Mouse (Mus musculus) ES-Bruce4 (cell line): Measurements from ENCODE around the gene Igf1.

Experiments
- CTCF ChIP-seq: IDR thresholded peaks from one replicate; pipeline ENCODE4 v1.8.1; 2011; ENCODE audit warnings: low read depth, low read length
- EP300 ChIP-seq: IDR thresholded peaks from 2 replicates; pipeline ENCODE4 v1.6.1; 2011; ENCODE audit warnings: low read depth, low read length; ENCODE audit not compliant: insufficient read depth

DNA sequence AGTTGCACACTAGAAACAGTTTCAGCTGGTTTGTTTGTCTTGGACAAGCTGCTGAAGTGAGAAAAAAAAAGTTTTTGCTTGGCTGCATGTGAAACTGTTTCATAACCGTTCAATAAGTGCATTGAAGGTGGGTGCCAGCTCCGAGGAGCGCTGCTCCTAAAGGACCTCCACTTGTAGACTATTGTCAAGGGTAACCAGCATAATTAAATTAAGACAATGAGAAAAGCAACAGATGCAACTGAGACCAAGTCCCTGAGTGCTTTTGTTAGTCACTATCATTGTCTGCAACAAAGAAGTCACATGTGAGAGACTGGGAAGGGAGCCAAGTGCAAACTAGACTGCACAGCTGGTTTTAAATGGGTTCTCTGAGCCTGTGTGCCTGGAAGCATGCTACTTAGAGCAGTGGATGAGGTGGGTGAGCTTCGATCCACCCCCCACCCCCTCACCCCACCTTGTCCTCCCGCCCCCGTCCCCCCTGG lies 69.1 kb downstream of the Igf1 start:
- TF ChIP-seq CTCF (no peak), EP300 (0 out of 2 replicates have a peak, but pooled peaks have one; percentile 28)
